13 mouse cellular contexts compared by ENCODE assay signal in the genomic region with DNA sequence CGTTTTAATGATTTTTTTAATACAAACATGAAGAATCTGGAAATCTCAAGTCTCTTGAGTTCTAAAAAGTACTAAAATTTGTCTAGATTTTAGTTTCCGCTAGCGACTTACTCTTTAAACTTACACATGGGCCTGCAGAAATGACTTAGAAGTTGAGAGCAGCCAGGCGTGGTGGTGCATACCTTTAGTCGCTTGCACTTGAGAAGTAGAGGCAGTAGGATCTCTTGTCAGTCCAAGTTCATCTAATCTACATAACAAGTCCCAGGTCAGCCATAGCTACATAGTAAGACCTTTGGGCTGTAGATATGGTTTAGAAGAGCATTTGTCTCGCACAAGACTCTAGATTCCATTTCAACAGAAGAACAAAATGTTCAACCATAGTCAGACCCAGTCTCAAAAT. TPM values are rescaled to one million over a fixed set of nuclear protein-coding genes. Genes with fewer than 3 reads are reported as not detected.
A peak's percentile ranks its signal among the peaks of the same experiment; 100 is the strongest.
DNase-seq lines count a peak whose midpoint lies in the region; ATAC-seq and TF ChIP-seq lines count a peak whose summit lies in the region.
"Had no signal": no experiment of that assay in that cellular context is flagged by ENCODE, and none has a peak within 500 bp of the region (broad histone marks: within the 10 kb centered on the region; RNA-seq: fewer than 3 reads in every experiment).

No protein-coding gene starts in this region.

- peaks cover 18% of the 10 kb centered on the region for H3K36me3 ChIP-seq in intestine, embryonic 14.5 days (ENCODE audit: control insufficient read depth, insufficient read depth, low read length)
- no peaks in the 10 kb centered on the region for H3K36me3 ChIP-seq in intestine, embryonic 16.5 days (ENCODE audit: control insufficient read depth, insufficient read depth, low read length)
- peaks cover 25% of the 10 kb centered on the region for H3K36me3 ChIP-seq in E14TG2a.4 (ENCODE audit: insufficient read depth, low read length)
- peaks cover 19 to 25% of the 10 kb centered on the region in 2 experiments for H3K36me3 ChIP-seq in MEL (ENCODE audit: control insufficient read depth in 1 of 2, insufficient read depth in 2 of 2, low read length in 2 of 2)
- peaks cover 21% of the 10 kb centered on the region for H3K36me3 ChIP-seq in liver, embryonic 13.5 days

- no peaks in the 10 kb centered on the region for H3K9me3 ChIP-seq in intestine, embryonic 14.5 days (ENCODE audit: control insufficient read depth, low read length)
- no peaks in the 10 kb centered on the region for H3K9me3 ChIP-seq in intestine, embryonic 16.5 days (ENCODE audit: control insufficient read depth, low read length)
- H3K9me3 ChIP-seq in E14TG2a.4 (ENCODE audit: low read length) (no peaks in the 10 kb centered on the region), MEL (replicated peaks; ENCODE audit: insufficient read depth, low read length) (no peaks in the 10 kb centered on the region)
- no peaks in the 10 kb centered on the region for H3K9me3 ChIP-seq in liver, embryonic 13.5 days (replicated peaks)

- ATAC-seq in intestine, embryonic 14.5 days (replicated peaks; ENCODE audit: low FRiP score, low TSS enrichment, low read depth), result no peak
- ATAC-seq in intestine, embryonic 16.5 days, result no peak
- ATAC-seq in liver, embryonic 13.5 days (ENCODE audit: low read depth), result no peak

- H3K4me3 ChIP-seq in intestine, embryonic 14.5 days (ENCODE audit: low read depth, low read length), result no peak overlapping the region
- H3K4me3 ChIP-seq in intestine, embryonic 16.5 days (ENCODE audit: low read length), result no peak overlapping the region
- H3K4me3 ChIP-seq in E14TG2a.4 (replicated peaks; ENCODE audit: low read length) (peak overlapping the region; percentile 99), MEL (ENCODE audit: control insufficient read depth in 1 of 2, insufficient read depth in 1 of 2, low read depth in 2 of 2, low read length in 2 of 2) (peak overlapping the region in 1 of 2 experiments; percentile 73; a peak in 1 of 4 replicates)
- peak overlapping the region; percentile 98; the same call in 1 of the 2 replicates for H3K4me3 ChIP-seq in liver, embryonic 13.5 days (replicated peaks)

- peaks cover 16% of the 10 kb centered on the region for H3K4me1 ChIP-seq in intestine, embryonic 14.5 days (replicated peaks; ENCODE audit: control insufficient read depth, insufficient read depth, low read length)
- H3K4me1 ChIP-seq in intestine, embryonic 16.5 days (ENCODE audit: control insufficient read depth, insufficient read depth, low read length), result peaks cover 16% of the 10 kb centered on the region
- H3K4me1 ChIP-seq in E14TG2a.4 (replicated peaks; ENCODE audit: low read depth, low read length) (peaks cover 60% of the 10 kb centered on the region), MEL (ENCODE audit: control insufficient read depth in 1 of 2, insufficient read depth in 2 of 2, low read length in 2 of 2) (peaks cover 4 to 12% of the 10 kb centered on the region in 2 experiments; a peak in 3 of 4 replicates)
- H3K4me1 ChIP-seq in liver, embryonic 13.5 days (replicated peaks), result peaks cover 50% of the 10 kb centered on the region

- H3K27ac ChIP-seq in intestine, embryonic 14.5 days (ENCODE audit: low read depth), result no peak overlapping the region
- H3K27ac ChIP-seq in intestine, embryonic 16.5 days (ENCODE audit: low read length), result no peak overlapping the region
- H3K27ac ChIP-seq in MEL (ENCODE audit: control insufficient read depth, low read depth, low read length), result no peak overlapping the region
- peak overlapping the region; percentile 95 for H3K27ac ChIP-seq in liver, embryonic 13.5 days

- peak overlapping the region; percentile 92; the same call in 1 of the 2 replicates for H3K4me2 ChIP-seq in intestine, embryonic 14.5 days (ENCODE audit: low read length)
- H3K4me2 ChIP-seq in intestine, embryonic 16.5 days (ENCODE audit: low read depth, low read length), result no peak overlapping the region
- H3K4me2 ChIP-seq in liver, embryonic 13.5 days, result peak overlapping the region; percentile 92

- TF ChIP-seq RAD21 in MEL (IDR thresholded peaks at IDR 0.05; ENCODE audit: low read depth, low read length), result no peak

- no peak for TF ChIP-seq EP300 in MEL (IDR thresholded peaks at IDR 0.05; ENCODE audit: low read depth in 1 of 2, low read length in 2 of 2)

- WGBS in intestine, embryonic 14.5 days, result 76% methylated on average over 6 of the region's 6 CpGs
- 81% methylated on average over 6 of the region's 6 CpGs for WGBS in intestine, embryonic 16.5 days
- WGBS in liver, embryonic 13.5 days (ENCODE audit: insufficient replicate concordance), result 72% methylated on average over 6 of the region's 6 CpGs

- TF ChIP-seq POLR2A in MEL (IDR thresholded peaks at IDR 0.05; ENCODE audit: control insufficient read depth in 1 of 2, insufficient read depth in 1 of 2, low read depth in 1 of 2, low read length in 2 of 2, poor library complexity in 1 of 2), result no peak

- TF ChIP-seq CTCF in E14TG2a.4 (conservative IDR thresholded peaks at IDR 0.05; ENCODE audit: low read length) (no peak), MEL (IDR thresholded peaks at IDR 0.05 in 2 of 3, conservative IDR thresholded peaks at IDR 0.05 in 1 of 3; ENCODE audit: control insufficient read depth in 1 of 3, insufficient read depth in 1 of 3, low read depth in 2 of 3, low read length in 3 of 3, poor library complexity in 1 of 3, severe bottlenecking in 1 of 3) (no peak)

- no peaks in the 10 kb centered on the region for H3K27me3 ChIP-seq in intestine, embryonic 14.5 days (replicated peaks; ENCODE audit: control insufficient read depth, insufficient read depth, low read length)
- no peaks in the 10 kb centered on the region for H3K27me3 ChIP-seq in intestine, embryonic 16.5 days (replicated peaks; ENCODE audit: control insufficient read depth, insufficient read depth, low read length)
- H3K27me3 ChIP-seq in E14TG2a.4 (ENCODE audit: insufficient read depth, low read length) (no peaks in the 10 kb centered on the region), MEL (ENCODE audit: control insufficient read depth in 1 of 2, insufficient read depth in 2 of 2, low read length in 2 of 2) (peaks cover 0 to 2% of the 10 kb centered on the region in 2 experiments; a peak in 1 of 4 replicates)
- 0 out of 2 replicates have a peak, but pooled peaks cover 2% of the 10 kb centered on the region for H3K27me3 ChIP-seq in liver, embryonic 13.5 days

- H3K9ac ChIP-seq in intestine, embryonic 14.5 days (ENCODE audit: low read length), result no peak overlapping the region
- H3K9ac ChIP-seq in intestine, embryonic 16.5 days (ENCODE audit: low read depth, low read length), result no peak overlapping the region
- H3K9ac ChIP-seq in MEL (ENCODE audit: control insufficient read depth, low read depth, low read length, poor library complexity, severe bottlenecking), result no peak overlapping the region
- peak overlapping the region; percentile 100; the same call in 1 of the 2 replicates for H3K9ac ChIP-seq in liver, embryonic 13.5 days

- H3K79me2 ChIP-seq in MEL (ENCODE audit: control insufficient read depth, insufficient read depth, low read length, poor library complexity), result peaks cover 41% of the 10 kb centered on the region

- no peak for DNase-seq in intestine, embryonic 14.5 days (ENCODE audit: low spot score)
- peak; percentile 31 for DNase-seq in MEL (ENCODE audit: low read depth, low spot score)
- DNase-seq in liver, embryonic 13.5 days, result no peak
- no peak for DNase-seq in frontal cortex, adult 2 months (ENCODE audit: extremely low spot score in 1 of 2, low spot score in 1 of 2)
- DNase-seq in heart, postnatal 4 days, result no peak
- DNase-seq: adrenal gland, adult 2 months; cerebellum, postnatal 25 days; gastrocnemius, postnatal 25 days; heart, postnatal 10 days; layer of hippocampus, adult 9-11 months; right cerebral cortex, adult 18-20 months had no signal

RNA-seq across cellular contexts. Expression of a gene that starts 1.0 kb away (rescaled TPM):
- 1,199 and 1,261 TPM in 2 replicates for polyA plus RNA-seq in intestine, embryonic 14.5 days (2014; fragmentation: Nextera tagmentation; extraction: Ambion mirVana)
- 831 and 949 TPM in 2 replicates for polyA plus RNA-seq in intestine, embryonic 16.5 days (2015; fragmentation: Nextera tagmentation; extraction: Ambion mirVana)
- total RNA-seq in MEL (2012; rRNA removed), result 726 and 879 TPM in 2 replicates
- polyA plus RNA-seq in MEL (2012; ENCODE audit: insufficient read depth in 1 of 2, insufficient read length in 2 of 2, low read depth in 1 of 2, low replicate concordance in 2 of 2, missing spikeins in 1 of 2), result 100 to 1,000 TPM; 201 to 652 TPM
- polyA plus RNA-seq in liver, embryonic 13.5 days (2015; fragmentation: Nextera tagmentation; extraction: Ambion mirVana), result 786 and 880 TPM in 2 replicates
- 326 and 335 TPM in 2 replicates for polyA plus RNA-seq in frontal cortex, adult 2 months (2012; rRNA removed)
- total RNA-seq in heart, postnatal 4 days (2021), result 100 to 1,000 TPM; 316 to 330 TPM

RNA-seq across cellular contexts. Expression of a gene that starts 13.3 kb away (rescaled TPM):
- polyA plus RNA-seq in intestine, embryonic 14.5 days (2014; fragmentation: Nextera tagmentation; extraction: Ambion mirVana), result 51.0 and 52.3 TPM in 2 replicates
- 42.5 and 50.5 TPM in 2 replicates for polyA plus RNA-seq in intestine, embryonic 16.5 days (2015; fragmentation: Nextera tagmentation; extraction: Ambion mirVana)
- total RNA-seq in MEL (2012; rRNA removed), result 60.5 and 64.5 TPM in 2 replicates
- 100 to 1,000 TPM in 1 of 2 experiments, not detected in 1; 115 TPM for polyA plus RNA-seq in MEL (2012; ENCODE audit: insufficient read depth in 1 of 2, insufficient read length in 2 of 2, low read depth in 1 of 2, low replicate concordance in 2 of 2, missing spikeins in 1 of 2)
- 51.5 and 63.6 TPM in 2 replicates for polyA plus RNA-seq in liver, embryonic 13.5 days (2015; fragmentation: Nextera tagmentation; extraction: Ambion mirVana)
- 26.7 and 26.9 TPM in 2 replicates for polyA plus RNA-seq in frontal cortex, adult 2 months (2012; rRNA removed)
- total RNA-seq in heart, postnatal 4 days (2021), result 10 to 100 TPM; 23.4 to 24.5 TPM

RNA-seq across cellular contexts. Expression of a gene that starts 16.3 kb away (rescaled TPM):
- 2.6 and 3.7 TPM in 2 replicates for polyA plus RNA-seq in intestine, embryonic 14.5 days (2014; fragmentation: Nextera tagmentation; extraction: Ambion mirVana)
- polyA plus RNA-seq in intestine, embryonic 16.5 days (2015; fragmentation: Nextera tagmentation; extraction: Ambion mirVana), result 3.7 and 4.1 TPM in 2 replicates
- total RNA-seq in MEL (2012; rRNA removed), result 9.6 and 9.9 TPM in 2 replicates
- 10 to 100 TPM in 1 of 2 experiments, not detected in 1; 26.2 TPM for polyA plus RNA-seq in MEL (2012; ENCODE audit: insufficient read depth in 1 of 2, insufficient read length in 2 of 2, low read depth in 1 of 2, low replicate concordance in 2 of 2, missing spikeins in 1 of 2)
- polyA plus RNA-seq in liver, embryonic 13.5 days (2015; fragmentation: Nextera tagmentation; extraction: Ambion mirVana), result 3.5 and 5.8 TPM in 2 replicates
- 3.8 and 5.9 TPM in 2 replicates for polyA plus RNA-seq in frontal cortex, adult 2 months (2012; rRNA removed)
- 1 to 10 TPM in 1 of 2 experiments, under 1 TPM in 1; 0.95 to 2.4 TPM for total RNA-seq in heart, postnatal 4 days (2021)

RNA-seq across cellular contexts. Expression of a gene that starts 35.7 kb away (rescaled TPM):
- 170 and 172 TPM in 2 replicates for polyA plus RNA-seq in intestine, embryonic 14.5 days (2014; fragmentation: Nextera tagmentation; extraction: Ambion mirVana)
- polyA plus RNA-seq in intestine, embryonic 16.5 days (2015; fragmentation: Nextera tagmentation; extraction: Ambion mirVana), result 162 and 166 TPM in 2 replicates
- total RNA-seq in MEL (2012; rRNA removed), result 83.1 and 85.0 TPM in 2 replicates
- polyA plus RNA-seq in MEL (2012; ENCODE audit: insufficient read depth in 1 of 2, insufficient read length in 2 of 2, low read depth in 1 of 2, low replicate concordance in 2 of 2, missing spikeins in 1 of 2), result 100 to 1,000 TPM; 117 to 681 TPM
- 56.9 and 66.9 TPM in 2 replicates for polyA plus RNA-seq in liver, embryonic 13.5 days (2015; fragmentation: Nextera tagmentation; extraction: Ambion mirVana)
- polyA plus RNA-seq in frontal cortex, adult 2 months (2012; rRNA removed), result 170 TPM in 2 replicates
- total RNA-seq in heart, postnatal 4 days (2021), result 10 to 100 TPM; 86.8 to 90.0 TPM

RNA-seq across cellular contexts. Expression of a gene that starts 39.9 kb away (rescaled TPM):
- 9.8 and 11.7 TPM in 2 replicates for polyA plus RNA-seq in intestine, embryonic 14.5 days (2014; fragmentation: Nextera tagmentation; extraction: Ambion mirVana)
- 11.3 and 12.2 TPM in 2 replicates for polyA plus RNA-seq in intestine, embryonic 16.5 days (2015; fragmentation: Nextera tagmentation; extraction: Ambion mirVana)
- 3.1 and 4.0 TPM in 2 replicates for total RNA-seq in MEL (2012; rRNA removed)
- 10 to 100 TPM in 1 of 2 experiments, not detected in 1; 13.2 TPM for polyA plus RNA-seq in MEL (2012; ENCODE audit: insufficient read depth in 1 of 2, insufficient read length in 2 of 2, low read depth in 1 of 2, low replicate concordance in 2 of 2, missing spikeins in 1 of 2)
- polyA plus RNA-seq in liver, embryonic 13.5 days (2015; fragmentation: Nextera tagmentation; extraction: Ambion mirVana), result 20.6 and 24.1 TPM in 2 replicates
- polyA plus RNA-seq in frontal cortex, adult 2 months (2012; rRNA removed), result 15.3 and 17.2 TPM in 2 replicates
- total RNA-seq in heart, postnatal 4 days (2021), result 10 to 100 TPM; 19.7 TPM

Comparison
In these comparisons a context has a peak if more than half of its experiments do, and no peak if none do; other contexts are left out.
1. H3K4me3 ChIP-seq: peak in E14TG2a.4 (single experiment) and liver, embryonic 13.5 days (single experiment); none in intestine, embryonic 14.5 days (single experiment) and intestine, embryonic 16.5 days (single experiment).